Mouse (Mus musculus) intestine, postnatal 0 days (tissue): ENCODE results near the gene Rnf103. TPM values are rescaled to one million over a fixed set of nuclear protein-coding genes. Genes with fewer than 3 reads are reported as not detected.

Experiments used
- ATAC-seq: fragments of 200-750 bp; cut with Nextera tagmentation; 2 replicates; pipeline ENCODE4 v1.8.0; 2017; ENCODE audit warnings: mild to moderate bottlenecking, moderate TSS enrichment, moderate library complexity
- H3K27ac ChIP-seq: fragments of 300-500 bp; sonication (generic); 2 replicates; pipeline ENCODE4 v1.5.1; 2014; ENCODE audit warnings: mild to moderate bottlenecking, low read depth, low read length, moderate library complexity
- H3K27me3 ChIP-seq: fragments of 300-500 bp; sonication (generic); replicated peaks from 2 replicates; pipeline ENCODE4 v1.6.1; 2014; ENCODE audit warnings: low read length, mixed read lengths; ENCODE audit not compliant: control insufficient read depth, insufficient read depth
- H3K36me3 ChIP-seq: fragments of 300-500 bp; sonication (generic); 2 replicates; pipeline ENCODE4 v1.6.1; 2014; ENCODE audit warnings: mild to moderate bottlenecking, moderate library complexity; ENCODE audit not compliant: control insufficient read depth, insufficient read depth
- H3K4me1 ChIP-seq: fragments of 300-500 bp; sonication (generic); replicated peaks from 2 replicates; pipeline ENCODE4 v1.6.1; 2014; ENCODE audit warnings: antibody characterized with exemption, low read length, mixed read lengths; ENCODE audit not compliant: control insufficient read depth, insufficient read depth
- H3K4me2 ChIP-seq: fragments of 300-500 bp; sonication (generic); replicated peaks from 2 replicates; pipeline ENCODE4 v1.6.1; 2014; ENCODE audit warnings: low read depth, mild to moderate bottlenecking, moderate library complexity
- H3K4me3 ChIP-seq: fragments of 300-500 bp; sonication (generic); 2 replicates; pipeline ENCODE4 v1.5.1; 2014; ENCODE audit warnings: low read depth, low read length
- H3K9ac ChIP-seq: fragments of 300-500 bp; sonication (generic); 2 replicates; pipeline ENCODE4 v1.6.1; 2014; ENCODE audit warnings: mild to moderate bottlenecking, low read depth, low read length
- H3K9me3 ChIP-seq: fragments of 300-500 bp; sonication (generic); 2 replicates; pipeline ENCODE4 v1.6.1; 2016; ENCODE audit warnings: mixed run types; ENCODE audit not compliant: control insufficient read depth
- CTCF ChIP-seq: sonication (generic); IDR thresholded peaks from 2 replicates; pipeline ENCODE4 v1.5.1; 2016; ENCODE audit warnings: low read depth, mild to moderate bottlenecking, control low read depth, antibody characterized with exemption, moderate library complexity
- WGBS: fragments of 180-500 bp; shearing (Covaris S2); extraction: QIAGEN DNeasy Blood & Tissue Kit; methylation state at CpG from one replicate; pipeline ENCODE4 v1.1.7; 2014; 5-methylcytosine and 5-hydroxymethylcytosine counted together
- polyA plus RNA-seq: library from polyadenylated mRNA; unstranded; fragments of >200 nt; fragmentation: Nextera tagmentation; extraction: Ambion mirVana; gene quantifications from 2 replicates; pipeline ENCODE4 v1.2.1, GENCODE M21; 2015

Gene Rnf103
- polyA plus RNA-seq, 1 experiment from 2014 or later: 44.2 TPM

- H3K9me3 ChIP-seq: no peaks in the 10 kb centered on the region
- H3K9ac ChIP-seq: no peak overlapping the region
- 0 out of 2 replicates have a peak, but pooled peaks cover 6% of the 10 kb centered on the region for H3K4me1 ChIP-seq
- no peak overlapping the region for H3K4me2 ChIP-seq
- H3K27me3 ChIP-seq: no peaks in the 10 kb centered on the region
- no peak for TF ChIP-seq CTCF
- H3K36me3 ChIP-seq: no peaks in the 10 kb centered on the region
- H3K4me3 ChIP-seq: no peak overlapping the region
- WGBS: 88% methylated on average over 1 of the region's 1 CpGs
- no peak for ATAC-seq
- H3K27ac ChIP-seq: no peak overlapping the region
Measured at GRCm38 (mm10) chr6:71480136-71480535, 13.6 kb upstream of the Rnf103 start.

DNA sequence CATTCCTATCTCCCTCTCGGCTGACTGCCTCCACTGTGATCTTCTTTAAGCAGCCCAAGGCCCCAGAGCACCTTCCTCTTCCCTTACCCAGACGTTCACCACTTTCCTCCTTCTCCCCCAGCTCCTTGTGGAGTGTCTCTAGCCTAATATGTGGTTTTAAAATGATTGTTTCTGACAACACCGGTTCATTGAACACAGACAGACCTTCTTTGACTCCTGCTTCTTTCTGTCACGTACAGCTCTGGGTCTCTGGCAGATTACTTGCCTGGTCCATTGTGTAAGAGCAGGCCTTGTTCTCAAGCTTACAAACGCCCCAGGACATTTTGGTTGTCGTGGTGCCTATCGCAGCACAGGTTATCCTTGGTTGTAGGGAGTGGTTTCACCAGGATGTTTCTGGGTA, 12.6 kb upstream of the Rnf103 start:
- no peak overlapping the region for H3K4me3 ChIP-seq
- no peak for ATAC-seq
- H3K27ac ChIP-seq: no peak overlapping the region
- no peak overlapping the region for H3K9ac ChIP-seq
- 0 out of 2 replicates have a peak, but pooled peaks cover 1% of the 10 kb centered on the region for H3K4me1 ChIP-seq
- no peaks in the 10 kb centered on the region for H3K27me3 ChIP-seq
- WGBS: 76% methylated on average over 7 of the region's 7 CpGs
- no peaks in the 10 kb centered on the region for H3K36me3 ChIP-seq
- TF ChIP-seq CTCF: no peak
- no peak overlapping the region for H3K4me2 ChIP-seq
- no peaks in the 10 kb centered on the region for H3K9me3 ChIP-seq

DNA sequence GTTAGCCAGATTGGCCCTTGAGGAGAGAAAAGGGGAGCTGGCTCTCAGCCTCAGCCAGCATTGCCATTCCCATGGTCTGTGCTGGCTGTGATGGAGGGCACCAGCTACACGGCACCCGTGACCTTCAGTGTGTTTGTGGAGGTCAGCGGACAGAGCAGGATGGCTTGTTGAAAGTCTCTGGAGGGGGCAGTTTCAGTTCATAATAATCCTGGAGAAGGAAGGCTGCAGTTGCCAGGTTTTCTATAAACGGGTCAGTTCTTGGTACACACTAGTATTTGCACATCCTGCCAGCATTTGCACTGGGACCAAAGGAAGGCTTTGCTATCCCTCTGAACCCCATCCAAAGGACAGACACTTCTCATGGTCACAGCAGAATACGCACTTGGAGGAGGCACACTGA, 8.4 kb upstream of the Rnf103 start:
- 71% methylated on average over 5 of the region's 5 CpGs for WGBS
- H3K27me3 ChIP-seq: no peaks in the 10 kb centered on the region
- no peaks in the 10 kb centered on the region for H3K36me3 ChIP-seq
- TF ChIP-seq CTCF: no peak
- no peak overlapping the region for H3K27ac ChIP-seq
- H3K4me1 ChIP-seq: no peaks in the 10 kb centered on the region
- H3K4me2 ChIP-seq: no peak overlapping the region
- no peak overlapping the region for H3K4me3 ChIP-seq
- no peak for ATAC-seq
- H3K9me3 ChIP-seq: no peaks in the 10 kb centered on the region
- H3K9ac ChIP-seq: no peak overlapping the region

DNA sequence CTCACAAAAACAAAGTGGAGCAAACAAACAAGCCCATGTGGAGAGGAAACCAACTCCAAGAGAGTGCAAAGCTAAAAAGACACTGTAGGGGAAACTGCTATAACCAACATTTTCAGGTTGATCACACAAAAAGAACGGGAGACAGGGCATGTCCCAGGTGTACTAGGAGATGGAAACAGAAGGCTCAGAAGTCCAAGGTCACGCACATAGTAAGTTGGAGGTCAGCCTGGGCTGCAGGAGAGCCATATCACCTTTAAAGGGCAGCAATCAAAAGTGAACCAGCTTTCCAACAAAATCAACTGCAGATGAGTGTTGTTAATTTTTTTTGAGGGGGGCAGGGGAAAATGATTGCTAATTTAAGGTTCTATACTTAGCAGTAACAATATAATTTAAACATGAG, 7.5 kb upstream of the Rnf103 start:
- Histone ChIP-seq H3K4me2 (no peak overlapping the region), H3K4me3 (no peak overlapping the region), H3K27ac (no peak overlapping the region), H3K4me1 (no peaks in the 10 kb centered on the region), H3K9me3 (no peaks in the 10 kb centered on the region), H3K36me3 (no peaks in the 10 kb centered on the region), H3K27me3 (no peaks in the 10 kb centered on the region), H3K9ac (no peak overlapping the region)
- ATAC-seq: no peak
- TF ChIP-seq CTCF: no peak
- 43% methylated on average over 2 of the region's 2 CpGs for WGBS

DNA sequence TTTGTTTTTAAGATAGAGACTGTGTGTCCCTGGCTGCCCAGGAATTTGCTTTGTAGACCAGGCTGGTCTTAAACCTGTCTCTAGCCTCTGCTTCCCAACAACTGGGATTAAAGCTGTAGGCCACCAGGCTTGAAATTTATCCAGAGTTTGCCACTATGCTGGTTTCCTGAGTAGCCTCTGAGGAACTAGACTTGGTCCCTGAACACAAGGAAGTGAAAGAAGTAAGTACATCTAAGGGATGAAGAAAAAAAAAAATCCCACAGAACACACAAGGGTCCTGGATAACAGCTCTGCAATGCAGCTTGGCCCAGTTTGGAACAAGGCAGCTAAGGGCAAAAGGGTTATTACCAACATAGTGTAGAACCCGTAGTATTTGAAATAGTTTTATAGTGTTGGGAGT, 6.8 kb upstream of the Rnf103 start:
- H3K36me3 ChIP-seq: no peaks in the 10 kb centered on the region
- ATAC-seq: no peak
- H3K4me1 ChIP-seq: no peaks in the 10 kb centered on the region
- no peaks in the 10 kb centered on the region for H3K27me3 ChIP-seq
- H3K9me3 ChIP-seq: no peaks in the 10 kb centered on the region
- TF ChIP-seq CTCF: no peak
- H3K4me2 ChIP-seq: no peak overlapping the region
- no peak overlapping the region for H3K27ac ChIP-seq
- no peak overlapping the region for H3K9ac ChIP-seq
- H3K4me3 ChIP-seq: no peak overlapping the region
- 55% methylated on average over 1 of the region's 1 CpGs for WGBS

DNA sequence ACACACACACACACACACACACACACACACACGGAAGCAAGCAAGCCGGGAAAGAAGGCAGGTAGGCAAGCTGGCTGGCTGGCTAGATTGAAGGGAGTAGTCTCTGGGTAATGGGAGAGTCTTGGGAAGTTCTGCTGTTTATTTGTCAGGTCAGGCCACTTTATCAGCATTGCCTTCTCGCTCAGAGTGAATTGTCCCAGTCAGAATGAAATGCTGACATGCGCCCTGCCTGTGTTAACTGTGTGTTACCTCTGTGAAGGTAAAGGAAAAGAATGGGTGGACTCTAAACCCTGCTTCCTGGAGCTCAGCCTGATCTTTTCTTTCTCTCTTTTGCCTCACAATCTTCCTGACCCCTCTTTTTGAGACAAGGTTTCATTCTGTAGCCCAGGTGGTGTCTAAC, 5.7 kb upstream of the Rnf103 start:
- WGBS: 11% methylated on average over 4 of the region's 4 CpGs
- Histone ChIP-seq H3K4me3 (no peak overlapping the region), H3K36me3 (no peaks in the 10 kb centered on the region), H3K4me1 (no peaks in the 10 kb centered on the region), H3K9ac (no peak overlapping the region), H3K27me3 (no peaks in the 10 kb centered on the region), H3K9me3 (no peaks in the 10 kb centered on the region), H3K4me2 (peak overlapping the region; percentile 44), H3K27ac (peak overlapping the region; percentile 84)
- no peak for TF ChIP-seq CTCF
- peak; percentile 62 for ATAC-seq

- WGBS: 27% methylated on average over 4 of the region's 4 CpGs
- H3K9ac ChIP-seq: no peak overlapping the region
Measured at GRCm38 (mm10) chr6:71492136-71492535, 1.6 kb upstream of the Rnf103 start.

More at GRCm38 (mm10) chr6:71492136-71492535, 1.6 kb upstream of the Rnf103 start:
- no peaks in the 10 kb centered on the region for H3K9me3 ChIP-seq
- H3K36me3 ChIP-seq: no peaks in the 10 kb centered on the region
- H3K27ac ChIP-seq: peak overlapping the region; percentile 100
- H3K4me3 ChIP-seq: no peak overlapping the region
- no peaks in the 10 kb centered on the region for H3K27me3 ChIP-seq
- no peak for ATAC-seq
- no peaks in the 10 kb centered on the region for H3K4me1 ChIP-seq
- H3K4me2 ChIP-seq: peak overlapping the region; percentile 64
- TF ChIP-seq CTCF: no peak
